Mouse (Mus musculus) forebrain, embryonic 15.5 days (tissue): Measurements from ENCODE around the gene Mcat. TPM values are rescaled to one million over a fixed set of nuclear protein-coding genes. Genes with fewer than 3 reads are reported as not detected.

ENCODE experiments used
- ATAC-seq: fragments of 200-750 bp; cut with Nextera tagmentation; replicated peaks from 2 replicates; pipeline ENCODE4 v1.8.0; 2017; ENCODE audit warnings: mild to moderate bottlenecking, moderate TSS enrichment, moderate library complexity
- H3K27ac ChIP-seq: fragments of 300-500 bp; sonication (generic); replicated peaks from 2 replicates; pipeline ENCODE4 v1.5.1; 2015; ENCODE audit warnings: mild to moderate bottlenecking, inconsistent platforms
- H3K27me3 ChIP-seq: fragments of 300-500 bp; sonication (generic); 2 replicates; pipeline ENCODE4 v1.6.1; 2015; ENCODE audit warnings: inconsistent platforms
- H3K36me3 ChIP-seq: fragments of 300-500 bp; sonication (generic); 2 replicates; pipeline ENCODE4 v1.6.1; 2015; ENCODE audit warnings: mild to moderate bottlenecking, inconsistent platforms
- H3K4me1 ChIP-seq: fragments of 300-500 bp; sonication (generic); 2 replicates; pipeline ENCODE4 v1.6.1; 2015; ENCODE audit warnings: inconsistent platforms
- H3K4me2 ChIP-seq: fragments of 300-500 bp; sonication (generic); replicated peaks from 2 replicates; pipeline ENCODE4 v1.6.1; 2015; ENCODE audit warnings: mild to moderate bottlenecking, inconsistent platforms
- H3K4me3 ChIP-seq: fragments of 300-500 bp; sonication (generic); 2 replicates; pipeline ENCODE4 v1.5.1; 2015; ENCODE audit warnings: mild to moderate bottlenecking, inconsistent platforms
- H3K9ac ChIP-seq: fragments of 300-500 bp; sonication (generic); replicated peaks from 2 replicates; pipeline ENCODE4 v1.6.1; 2015; ENCODE audit warnings: mild to moderate bottlenecking, inconsistent platforms
- H3K9me3 ChIP-seq: fragments of 300-500 bp; sonication (generic); 2 replicates; pipeline ENCODE4 v1.6.1; 2016; ENCODE audit warnings: inconsistent platforms
- WGBS: fragments of 180-500 bp; shearing (Covaris S2); methylation state at CpG from one replicate; pipeline ENCODE4 v1.1.7; 2015; ENCODE audit warnings: mixed read lengths; 5-methylcytosine and 5-hydroxymethylcytosine counted together
- polyA plus RNA-seq: library from polyadenylated mRNA; unstranded; fragments of >200 nt; fragmentation: Nextera tagmentation; extraction: Ambion mirVana; gene quantifications from 2 replicates; pipeline ENCODE4 v1.2.1, GENCODE M21; 2015

The Mcat gene
- polyA plus RNA-seq, result 36.0 and 38.8 TPM in 2 replicates

DNA sequence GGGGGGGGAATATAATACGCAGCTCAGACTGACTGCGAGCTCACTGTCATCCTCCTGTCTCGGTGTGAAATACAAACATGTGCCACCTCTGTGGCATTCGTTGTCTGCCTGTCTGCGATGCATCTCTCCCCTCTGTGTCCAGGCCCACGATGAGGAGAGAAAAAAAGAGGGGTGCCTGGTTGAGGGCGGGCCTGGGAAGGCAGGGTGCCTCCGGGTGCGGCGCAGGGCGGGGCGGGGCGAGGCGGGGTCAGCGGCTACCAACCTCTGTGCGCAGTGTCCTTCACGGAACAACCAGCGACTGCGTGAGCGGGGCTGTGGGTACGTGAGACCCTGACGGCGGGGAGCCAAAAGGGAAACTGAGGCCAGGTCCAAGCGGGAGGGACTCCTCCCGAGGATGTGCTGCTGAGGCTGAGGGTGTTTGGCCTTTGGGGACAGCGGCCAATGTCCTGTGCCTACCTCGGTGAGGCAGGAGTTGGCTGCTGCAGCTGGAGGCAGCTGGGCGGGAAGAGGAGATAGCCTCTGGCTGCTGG is at the start of gene Mcat, which contains the start of gene Tspo:
Gene Mcat, minus strand, starts transcription at position 461 of the 530 bp plus-strand sequence.
Gene Tspo, plus strand, starts transcription at position 266 of the 530 bp plus-strand sequence.
- no peak within 1 kb of the TSS for H3K27ac ChIP-seq
- H3K4me2 ChIP-seq, result peak within 1 kb of the TSS; percentile 80
- peak; percentile 49 for ATAC-seq
- WGBS, result 2% methylated on average over 28 of the region's 28 CpGs
- H3K36me3 ChIP-seq, result no peaks in the 10 kb centered on the region
- H3K27me3 ChIP-seq, result peaks cover 6% of the 10 kb centered on the region; the same call in 1 of the 2 replicates
- peak within 1 kb of the TSS; percentile 45 for H3K9ac ChIP-seq
- H3K9me3 ChIP-seq, result no peaks in the 10 kb centered on the region
- H3K4me1 ChIP-seq, result peaks cover 22% of the 10 kb centered on the region
- H3K4me3 ChIP-seq, result peak within 1 kb of the TSS; percentile 36

DNA sequence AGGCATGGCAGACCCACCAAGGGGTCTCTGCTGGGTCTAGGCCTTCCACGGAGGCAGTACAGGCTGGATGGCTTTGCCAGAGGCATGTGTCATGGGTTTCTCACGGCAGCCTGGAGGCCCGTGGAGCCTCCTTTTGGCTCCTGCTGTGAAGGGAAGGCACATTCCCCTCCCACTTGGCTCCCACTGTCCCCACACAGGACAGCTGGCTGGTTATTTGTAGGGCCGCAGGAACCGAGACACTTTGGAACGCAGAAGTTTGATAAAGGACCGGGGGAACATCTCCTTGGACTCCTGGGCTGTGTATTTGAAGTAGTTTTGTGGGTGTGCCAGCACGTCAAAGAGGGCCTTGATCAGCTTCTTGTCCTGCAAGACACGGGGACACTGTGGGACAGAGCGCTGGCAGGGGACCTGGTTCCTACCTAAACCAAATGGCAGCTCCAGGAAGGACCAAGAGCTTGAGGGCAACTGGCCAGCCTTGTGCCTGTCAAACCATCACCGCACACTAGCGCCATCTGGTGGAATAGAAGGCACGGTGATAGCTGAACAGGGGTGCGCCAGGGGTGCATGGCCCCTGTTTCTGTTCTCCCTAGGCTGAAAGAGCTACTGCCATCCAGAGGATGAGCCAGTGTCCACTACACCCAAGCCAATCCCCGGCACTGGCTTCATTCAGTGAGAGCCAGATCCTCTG is 43.7 kb upstream of the Mcat start:
- H3K4me1 ChIP-seq, result no peaks in the 10 kb centered on the region
- H3K27me3 ChIP-seq, result no peaks in the 10 kb centered on the region
- H3K9ac ChIP-seq, result no peak overlapping the region
- H3K4me3 ChIP-seq, result no peak overlapping the region
- H3K4me2 ChIP-seq, result no peak overlapping the region
- H3K27ac ChIP-seq, result no peak overlapping the region
- WGBS, result 56% methylated on average over 15 of the region's 15 CpGs
- H3K9me3 ChIP-seq, result no peaks in the 10 kb centered on the region
- no peaks in the 10 kb centered on the region for H3K36me3 ChIP-seq
- no peak for ATAC-seq

DNA sequence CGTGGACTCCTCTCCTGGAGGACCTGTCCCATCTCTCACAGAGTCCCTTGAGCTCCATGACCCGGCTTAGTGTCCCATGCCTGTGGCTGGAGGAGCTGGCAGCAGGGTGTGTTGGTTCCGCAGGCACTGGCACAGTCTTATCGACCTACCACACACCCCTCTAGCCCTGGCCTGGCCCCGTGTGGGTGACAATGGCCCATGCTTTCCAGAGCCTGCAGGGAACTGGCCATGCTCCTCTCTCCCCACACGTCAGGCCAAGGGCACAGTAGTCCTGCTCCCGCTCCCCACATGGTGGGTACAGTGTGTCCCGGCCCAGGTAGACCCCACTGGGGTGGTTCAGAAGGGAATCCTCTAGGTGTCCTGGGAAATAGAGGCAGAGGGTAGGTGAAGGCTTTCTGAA is 43.1 kb upstream of the Mcat start:
- Histone ChIP-seq H3K27ac (no peak overlapping the region), H3K9ac (no peak overlapping the region), H3K4me2 (no peak overlapping the region), H3K27me3 (no peaks in the 10 kb centered on the region), H3K36me3 (no peaks in the 10 kb centered on the region), H3K9me3 (no peaks in the 10 kb centered on the region), H3K4me1 (no peaks in the 10 kb centered on the region), H3K4me3 (no peak overlapping the region)
- WGBS, result 90% methylated on average over 8 of the region's 8 CpGs
- no peak for ATAC-seq

GRCm38 (mm10) chr15:83606216-83606615 is 42.6 kb upstream of the Mcat start:
- Histone ChIP-seq H3K4me1 (no peaks in the 10 kb centered on the region), H3K36me3 (no peaks in the 10 kb centered on the region), H3K9ac (no peak overlapping the region), H3K4me2 (no peak overlapping the region), H3K27me3 (no peaks in the 10 kb centered on the region), H3K4me3 (no peak overlapping the region), H3K27ac (no peak overlapping the region), H3K9me3 (no peaks in the 10 kb centered on the region)
- ATAC-seq, result no peak
- WGBS, result 92% methylated on average over 11 of the region's 11 CpGs

DNA sequence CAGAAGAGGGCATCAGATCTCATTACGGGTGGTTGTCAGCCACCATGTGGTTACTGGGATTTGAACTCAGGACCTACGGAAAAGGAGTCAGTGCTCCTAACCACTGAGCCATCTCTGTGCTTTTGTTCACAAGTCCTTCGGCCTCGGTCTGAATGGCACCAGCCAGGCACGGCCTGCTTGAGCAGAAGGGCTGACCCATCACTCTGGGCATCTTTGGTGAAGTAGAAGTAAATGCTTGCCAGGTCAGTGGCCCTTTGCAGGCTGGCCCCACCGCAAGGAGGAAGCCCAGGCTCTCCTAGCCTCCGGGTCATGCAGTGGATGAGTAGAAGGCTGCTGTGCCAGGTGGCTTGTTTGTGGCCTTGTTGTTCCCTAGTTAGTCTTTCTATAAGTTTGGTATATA is 39.8 kb upstream of the Mcat start:
- H3K27ac ChIP-seq, result no peak overlapping the region
- H3K27me3 ChIP-seq, result no peaks in the 10 kb centered on the region
- H3K4me3 ChIP-seq, result no peak overlapping the region
- no peak for ATAC-seq
- no peak overlapping the region for H3K9ac ChIP-seq
- no peaks in the 10 kb centered on the region for H3K9me3 ChIP-seq
- no peak overlapping the region for H3K4me2 ChIP-seq
- no peaks in the 10 kb centered on the region for H3K36me3 ChIP-seq
- no peaks in the 10 kb centered on the region for H3K4me1 ChIP-seq
- 95% methylated on average over 7 of the region's 7 CpGs for WGBS

DNA sequence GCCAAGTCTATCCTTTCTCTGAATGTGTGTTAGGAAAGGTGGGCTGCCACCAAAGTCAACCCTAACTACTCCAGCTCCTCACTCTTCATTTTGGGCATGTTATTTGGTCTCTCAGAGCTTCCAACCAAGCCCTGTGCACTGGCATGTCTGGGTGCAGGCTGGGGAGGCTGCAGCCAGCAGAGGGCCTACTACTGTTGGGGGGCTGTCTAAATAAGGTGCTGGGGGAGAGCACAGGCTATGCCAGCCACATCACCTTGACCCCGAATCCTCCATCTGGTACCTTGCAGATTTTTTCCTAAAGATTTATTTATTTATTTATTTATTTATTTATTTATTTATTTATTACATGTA is 39.4 kb upstream of the Mcat start:
- H3K27ac ChIP-seq, result no peak overlapping the region
- H3K9ac ChIP-seq, result no peak overlapping the region
- no peaks in the 10 kb centered on the region for H3K4me1 ChIP-seq
- no peak overlapping the region for H3K4me3 ChIP-seq
- H3K27me3 ChIP-seq, result no peaks in the 10 kb centered on the region
- 100% methylated on average over 1 of the region's 1 CpGs for WGBS
- no peaks in the 10 kb centered on the region for H3K36me3 ChIP-seq
- no peak for ATAC-seq
- H3K4me2 ChIP-seq, result no peak overlapping the region
- H3K9me3 ChIP-seq, result no peaks in the 10 kb centered on the region

- Histone ChIP-seq H3K9ac (no peak overlapping the region), H3K36me3 (no peaks in the 10 kb centered on the region), H3K27me3 (no peaks in the 10 kb centered on the region), H3K4me2 (no peak overlapping the region), H3K9me3 (no peaks in the 10 kb centered on the region), H3K4me3 (no peak overlapping the region), H3K27ac (no peak overlapping the region), H3K4me1 (no peaks in the 10 kb centered on the region)
- WGBS, result 85% methylated on average over 13 of the region's 13 CpGs
- ATAC-seq, result no peak
Observed at GRCm38 (mm10) chr15:83602372-83603045, 38.9 kb upstream of the Mcat start.

- ATAC-seq, result no peak
- no peaks in the 10 kb centered on the region for H3K36me3 ChIP-seq
- no peak overlapping the region for H3K9ac ChIP-seq
- 69% methylated on average over 4 of the region's 4 CpGs for WGBS
- H3K27ac ChIP-seq, result no peak overlapping the region
- H3K4me2 ChIP-seq, result no peak overlapping the region
- no peaks in the 10 kb centered on the region for H3K4me1 ChIP-seq
- H3K9me3 ChIP-seq, result no peaks in the 10 kb centered on the region
- no peaks in the 10 kb centered on the region for H3K27me3 ChIP-seq
- H3K4me3 ChIP-seq, result no peak overlapping the region
Observed at GRCm38 (mm10) chr15:83601185-83601584, 37.6 kb upstream of the Mcat start.

DNA sequence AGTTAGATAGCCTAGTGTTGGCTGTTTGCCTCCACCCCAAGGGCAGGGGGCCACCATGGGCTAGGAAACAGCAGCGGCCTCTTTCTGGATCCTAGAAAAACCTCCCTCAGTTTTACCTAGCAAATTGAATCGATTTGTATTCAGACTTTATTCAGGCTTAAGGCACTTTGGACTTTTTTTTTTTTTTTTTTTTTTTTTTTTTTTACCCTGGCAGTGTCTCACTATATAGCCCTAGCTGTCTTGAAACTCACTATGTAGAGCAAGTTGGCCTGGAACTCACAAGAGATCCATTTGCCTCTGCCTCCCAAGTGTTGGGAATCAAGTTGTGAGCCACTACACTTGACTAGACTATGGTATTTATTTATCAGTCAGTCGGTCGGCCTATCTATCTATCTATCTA is 33.2 kb upstream of the Mcat start:
- Histone ChIP-seq H3K9me3 (no peaks in the 10 kb centered on the region), H3K4me3 (no peak overlapping the region), H3K36me3 (no peaks in the 10 kb centered on the region), H3K4me1 (peaks cover 25% of the 10 kb centered on the region), H3K27me3 (no peaks in the 10 kb centered on the region), H3K27ac (no peak overlapping the region), H3K4me2 (no peak overlapping the region), H3K9ac (no peak overlapping the region)
- no peak for ATAC-seq
- 87% methylated on average over 4 of the region's 4 CpGs for WGBS

GRCm38 (mm10) chr15:83595364-83595711 is 31.8 kb upstream of the Mcat start:
- 36% methylated on average over 7 of the region's 7 CpGs for WGBS
- H3K36me3 ChIP-seq, result no peaks in the 10 kb centered on the region
- ATAC-seq, result peak; percentile 37; the same call in 1 of the 2 replicates
- H3K4me2 ChIP-seq, result peak overlapping the region; percentile 42
- peak overlapping the region; percentile 71 for H3K27ac ChIP-seq
- no peaks in the 10 kb centered on the region for H3K27me3 ChIP-seq
- H3K9ac ChIP-seq, result peak overlapping the region; percentile 75
- peaks cover 25% of the 10 kb centered on the region for H3K4me1 ChIP-seq
- H3K4me3 ChIP-seq, result peak overlapping the region; percentile 61
- H3K9me3 ChIP-seq, result no peaks in the 10 kb centered on the region

DNA sequence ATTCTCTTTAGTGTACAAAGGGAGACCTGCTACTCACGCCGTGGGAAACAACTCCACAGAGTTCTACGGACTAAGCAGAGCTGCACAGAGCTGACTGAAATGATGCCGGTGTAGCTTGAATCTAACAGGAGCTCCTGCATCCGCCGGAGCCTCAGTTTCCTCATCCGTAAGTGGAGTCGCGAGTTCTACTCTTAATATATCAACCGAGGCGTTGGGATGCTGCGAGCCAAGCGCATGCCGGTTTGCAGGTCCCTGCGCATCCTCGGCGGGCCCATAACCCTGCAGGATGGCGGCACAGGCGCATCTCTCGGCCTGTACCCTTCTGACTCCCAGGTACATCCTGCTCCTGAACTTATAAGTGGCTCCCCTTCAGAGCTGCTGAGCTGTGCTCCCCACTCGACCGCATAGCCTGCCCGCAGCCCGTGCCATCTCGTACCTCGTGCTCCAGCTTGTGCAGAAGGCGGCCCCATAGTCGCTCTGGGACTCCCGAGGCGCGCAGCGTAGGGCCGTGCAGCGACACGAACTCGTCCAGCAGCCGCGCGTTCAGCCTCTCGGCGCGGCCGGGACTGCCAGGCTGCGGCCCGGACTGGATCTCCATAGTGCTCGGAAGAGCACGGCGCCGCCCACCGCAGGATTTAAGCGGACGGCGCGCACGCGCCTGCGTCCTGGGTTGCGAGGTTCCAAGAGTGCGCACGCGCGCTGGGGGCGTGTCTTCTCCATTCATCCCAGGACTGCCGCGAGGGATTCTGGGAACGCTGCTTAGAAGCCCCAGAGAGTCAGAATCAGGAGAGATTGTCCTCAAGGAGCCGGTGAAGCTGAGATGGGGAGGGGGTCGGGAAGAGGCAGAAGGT is 31.2 kb upstream of the Mcat start, which contains the start of gene Ttll12:
Gene Ttll12, minus strand, starts transcription at position 645 of the 851 bp plus-strand sequence.
- Histone ChIP-seq H3K4me1 (peaks cover 25% of the 10 kb centered on the region), H3K27ac (peak within 1 kb of the TSS; percentile 71), H3K27me3 (no peaks in the 10 kb centered on the region), H3K4me3 (peak within 1 kb of the TSS; percentile 61), H3K4me2 (peak within 1 kb of the TSS; percentile 74), H3K9ac (peak within 1 kb of the TSS; percentile 75), H3K36me3 (no peaks in the 10 kb centered on the region), H3K9me3 (no peaks in the 10 kb centered on the region)
- ATAC-seq, result peak; percentile 96
- whole genome bisulfite sequencing, result under 1% methylated on average over 68 of the region's 68 CpGs
